Mouse (Mus musculus) gastrocnemius, postnatal 36 days (tissue): ENCODE data around the gene Opa3. TPM values are rescaled to one million over a fixed set of nuclear protein-coding genes. Genes with fewer than 3 reads are reported as not detected.

Experiments
- DNase-seq, 2 experiments: peaks; one replicate each; pipeline ENCODE4 v3.0.0; 2022
- intact Hi-C: fragments of 180-260 bp; cut with DNase I; formaldehyde crosslinking; loops from one replicate; pipeline ENCODE4 v1.15.1; 2025
- long read RNA-seq, 2 experiments: library from polyadenylated mRNA; stranded (forward); transcript quantifications; one replicate each; pipeline ENCODE4 v2.0.0; 2021
- total RNA-seq, 2 experiments: library from RNA; stranded (reverse); gene quantifications; 2 replicates each; pipeline ENCODE4 v1.2.3; 2021

Opa3 gene
- 10 to 100 TPM; 36.9 to 39.9 TPM for total RNA-seq
- long read RNA-seq, experiment 1, transcript Opa3-201 (2 exons, 3,366 nt): major isoform, 33 of 47 reads
- long read RNA-seq, experiment 1, partial matches to known transcripts: 13 of 47 reads
- long read RNA-seq, experiment 1, other reads (novel, unspliced or antisense): 1 of 47 reads
- long read RNA-seq, experiment 2, transcript Opa3-201 (2 exons, 3,366 nt): major isoform, 28 of 37 reads
- long read RNA-seq, experiment 2, partial matches to known transcripts: 8 of 37 reads
- long read RNA-seq, experiment 2, other reads (novel, unspliced or antisense): 1 of 37 reads

DNA sequence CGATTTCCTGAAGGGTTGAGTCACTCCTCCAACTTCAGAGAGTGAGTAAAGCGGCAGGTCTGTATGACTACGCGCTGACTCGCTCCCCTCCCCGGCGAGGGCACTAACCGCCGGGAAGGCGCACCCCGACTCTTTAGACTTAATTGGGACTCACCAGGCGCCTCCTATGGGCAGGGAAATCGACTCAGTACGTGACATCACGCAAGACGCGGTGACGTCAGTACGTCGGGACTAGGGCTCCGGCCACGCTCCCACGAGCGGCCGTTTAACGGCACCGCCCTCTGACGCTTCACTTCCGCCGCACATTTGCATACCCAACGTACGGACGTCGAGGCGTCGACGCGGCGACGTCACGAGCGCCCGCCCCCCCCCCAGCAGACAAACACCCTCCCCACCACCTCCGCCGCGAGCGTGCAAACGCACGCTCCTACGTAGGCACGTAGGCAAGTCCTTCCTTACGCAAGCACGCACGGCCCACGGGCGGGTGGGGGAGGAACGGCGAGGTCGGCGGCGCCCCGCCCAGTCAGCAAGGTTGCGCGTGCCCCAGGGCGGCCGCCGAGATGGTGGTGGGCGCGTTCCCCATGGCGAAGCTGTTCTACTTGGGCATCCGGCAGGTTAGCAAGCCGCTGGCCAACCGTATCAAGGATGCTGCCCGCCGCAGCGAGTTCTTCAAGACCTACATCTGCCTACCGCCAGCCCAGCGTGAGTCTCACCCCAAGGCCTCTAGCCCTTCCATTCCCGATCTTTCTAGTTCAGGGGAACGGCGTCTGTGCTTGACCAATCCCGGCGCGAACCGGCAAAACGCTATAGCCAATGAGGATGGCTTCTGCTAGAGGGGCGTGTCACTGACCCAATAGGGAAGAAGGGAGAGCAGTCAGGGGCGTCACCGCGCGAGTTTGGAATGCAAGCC is at the start of gene Opa3:
Gene Opa3, plus strand, starts transcription at position 452 of the 910 bp plus-strand sequence.
- peak; percentile 98 for DNase-seq
- intact Hi-C loops: no loop called here

DNA sequence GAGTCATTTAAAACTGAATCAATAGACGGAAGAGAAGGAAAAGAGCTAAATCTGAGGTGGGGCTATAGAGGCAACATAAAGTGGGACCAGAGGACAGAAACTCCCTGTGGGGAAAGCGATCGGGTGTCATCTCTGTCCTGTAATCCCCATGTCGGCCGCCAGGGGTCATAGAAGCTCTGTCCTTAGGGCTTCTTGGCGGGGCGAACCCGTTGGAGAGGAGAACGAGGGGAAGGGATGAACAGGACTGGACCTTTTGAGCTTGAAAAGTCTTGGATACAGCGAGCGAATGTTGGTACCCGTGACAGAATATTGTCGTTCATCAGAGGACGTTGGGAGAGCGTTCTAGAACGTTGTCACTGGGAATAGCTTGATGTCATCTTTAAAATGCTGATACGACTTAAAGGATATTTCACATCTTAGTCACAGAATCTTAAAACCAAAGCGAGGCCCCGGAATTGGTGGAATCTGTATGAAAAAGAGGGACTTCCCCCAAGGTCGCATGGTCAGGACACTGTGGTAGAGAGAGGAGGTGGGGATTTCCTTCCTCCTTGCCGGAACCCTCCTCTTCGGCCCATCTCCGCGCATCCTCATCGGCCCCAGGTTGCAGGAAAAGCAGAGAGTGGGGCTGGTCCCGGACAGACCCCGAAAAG is 49.6 kb upstream of the Opa3 start:
- intact Hi-C loops: loop anchor here (2.0 to 5.0 kb wide), 4 partner anchors 28 to 164 kb away; partner anchors contain the start of genes Ercc1, Ppm1n and Rtn2
- peak; percentile 59 to 69 for DNase-seq

DNA sequence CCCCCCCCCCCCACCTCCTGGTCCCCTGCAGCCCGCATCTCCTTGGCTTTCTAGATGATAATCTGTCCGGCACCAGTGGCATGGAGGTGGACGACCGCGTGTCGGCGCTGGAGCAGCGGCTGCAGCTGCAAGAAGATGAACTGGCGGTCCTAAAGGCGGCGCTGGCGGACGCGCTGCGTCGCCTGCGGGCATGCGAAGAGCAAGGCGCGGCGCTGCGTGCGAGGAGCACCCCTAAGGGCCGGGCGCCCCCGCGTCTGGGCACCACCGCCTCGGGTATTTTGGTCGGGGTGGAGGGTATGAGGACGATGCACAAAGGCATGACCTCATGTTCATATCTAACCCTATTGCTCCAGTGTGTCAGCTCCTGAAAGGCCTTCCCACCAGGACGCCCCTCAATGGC is 49.0 kb upstream of the Opa3 start:
- peak; percentile 44 to 58 for DNase-seq
- intact Hi-C loops: loop anchor here (2.0 to 5.0 kb wide), 4 partner anchors 28 to 163 kb away; partner anchors contain the start of genes Ercc1, Ppm1n and Rtn2

DNA sequence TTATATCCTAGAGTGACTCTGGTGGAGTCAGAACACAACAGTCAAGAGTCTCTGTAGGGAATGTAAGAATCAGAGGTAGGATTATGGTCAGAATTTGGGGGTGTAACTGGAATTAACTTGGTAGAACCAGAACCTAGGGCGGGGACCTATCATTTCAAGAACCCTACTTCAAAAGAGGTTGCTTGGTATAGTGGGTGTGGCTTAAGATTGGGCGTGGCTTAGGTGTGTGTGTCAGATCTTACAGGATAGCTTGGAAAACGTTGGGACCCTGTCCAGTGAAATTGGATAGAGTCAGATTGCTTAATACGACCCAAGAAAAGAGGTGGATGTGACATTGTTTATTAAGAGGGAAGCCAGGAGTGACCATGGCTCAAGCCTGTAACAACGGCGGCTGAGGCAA is 48.2 kb upstream of the Opa3 start:
- intact Hi-C loops: loop anchor here (2.0 to 5.0 kb wide), 4 partner anchors 27 to 162 kb away; partner anchors contain the start of genes Ercc1, Ppm1n and Rtn2
- no peak for DNase-seq

DNA sequence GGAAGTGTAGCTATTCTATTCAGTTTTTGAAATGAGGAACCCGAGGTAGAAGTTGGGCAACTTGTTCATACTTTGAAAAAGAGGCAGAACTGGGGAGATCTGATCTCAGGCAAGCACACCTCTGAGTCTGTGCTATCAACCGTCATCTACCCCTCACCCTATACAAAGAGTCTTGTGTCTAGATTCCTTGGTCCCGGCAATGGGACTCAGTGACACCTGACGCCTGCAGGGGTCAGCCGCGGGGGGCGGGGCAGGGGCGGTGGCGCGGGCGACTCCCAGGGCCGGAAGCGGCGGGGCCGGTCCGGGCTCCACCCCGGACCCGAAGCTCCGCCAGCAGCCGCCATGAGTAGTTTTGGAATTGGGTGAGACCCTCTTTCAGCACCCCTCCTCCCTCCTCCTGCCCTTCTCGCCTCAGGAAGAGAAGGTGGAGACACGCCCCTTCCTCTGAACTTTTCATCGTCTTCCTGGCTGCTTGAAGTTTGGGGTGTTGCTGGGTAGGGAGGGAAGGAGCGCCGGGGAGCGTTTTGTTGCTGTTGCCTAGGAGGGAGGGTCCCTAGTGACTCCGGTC is 47.2 kb upstream of the Opa3 start:
- DNase-seq: no peak
- intact Hi-C loops: no loop called here

DNA sequence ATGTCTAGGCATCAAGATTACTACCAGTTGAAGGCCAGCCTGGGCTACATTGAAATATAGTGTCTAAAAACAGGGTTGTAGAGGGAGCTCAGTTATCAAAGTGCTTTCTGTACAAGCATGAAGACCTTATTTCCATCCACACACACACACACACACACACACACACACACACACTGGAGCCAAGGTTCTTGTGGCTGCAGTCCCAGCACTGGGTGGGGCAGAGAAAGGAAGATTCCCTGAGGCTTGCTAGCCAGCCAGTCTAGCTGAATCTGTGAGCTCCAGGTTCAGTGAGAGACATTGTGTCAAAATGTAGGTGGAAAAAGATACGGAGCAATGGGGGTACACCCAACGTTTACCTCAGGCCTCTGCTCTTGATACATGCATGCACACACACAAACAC is 43.9 kb upstream of the Opa3 start:
- DNase-seq: no peak
- intact Hi-C loops: no loop called here

DNA sequence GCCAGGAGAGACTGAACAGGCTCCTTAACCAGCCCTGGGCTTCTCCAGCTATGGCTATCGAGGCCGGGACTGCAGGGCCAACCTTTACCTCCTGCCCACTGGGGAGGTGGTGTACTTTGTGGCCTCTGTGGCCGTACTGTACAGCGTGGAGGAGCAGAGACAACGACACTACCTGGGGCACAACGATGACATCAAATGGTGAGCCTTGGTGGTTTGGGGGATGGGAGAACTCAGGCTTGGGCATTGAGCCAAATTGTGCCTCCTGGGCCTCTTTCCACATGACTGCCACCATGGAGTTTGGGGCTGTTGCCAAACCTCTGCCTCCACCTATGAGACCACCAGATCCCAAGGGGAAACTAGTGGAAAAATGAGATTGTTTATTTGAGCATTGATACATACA is 43.4 kb upstream of the Opa3 start:
- intact Hi-C loops: no loop called here
- DNase-seq: no peak

DNA sequence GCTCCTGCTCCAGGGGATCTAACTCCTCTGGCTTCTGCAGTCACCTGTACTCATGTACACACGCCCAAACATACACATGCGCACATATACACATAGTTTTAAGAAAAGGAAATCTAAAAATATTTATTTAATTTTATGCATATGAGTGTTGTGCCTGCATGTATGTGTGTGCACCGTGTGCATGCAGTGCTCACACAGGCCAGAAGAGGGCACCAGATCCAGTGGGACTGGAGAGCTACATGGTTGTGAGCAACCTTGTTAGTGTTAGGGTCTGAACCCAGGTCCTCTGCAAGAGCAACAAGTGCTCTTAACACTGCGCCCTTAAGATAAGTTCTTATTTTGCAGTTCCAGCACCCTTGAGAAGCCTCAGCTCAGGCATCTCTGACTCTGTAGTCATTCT is 33.5 kb upstream of the Opa3 start:
- intact Hi-C loops: no loop called here
- no peak for DNase-seq

DNA sequence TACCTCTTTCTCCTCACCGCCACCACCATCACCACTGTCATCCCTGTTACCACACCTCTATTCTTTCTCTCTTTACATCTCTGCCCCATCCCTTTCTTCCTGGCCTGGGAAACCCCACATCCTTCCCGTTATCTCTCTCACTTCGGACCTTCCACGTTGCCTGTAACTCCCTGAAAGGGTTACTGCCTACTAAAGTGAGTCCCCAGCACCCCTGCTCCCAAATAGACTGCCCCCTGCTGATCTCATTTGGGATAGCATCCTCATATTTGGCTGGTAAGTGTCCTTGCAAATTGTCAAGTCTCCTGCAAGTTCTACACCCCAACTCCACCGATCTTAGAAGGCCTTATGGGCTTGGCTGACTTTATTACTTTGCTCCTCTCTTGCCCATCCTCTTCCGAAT is 31.5 kb upstream of the Opa3 start:
- no peak for DNase-seq
- intact Hi-C loops: no loop called here

DNA sequence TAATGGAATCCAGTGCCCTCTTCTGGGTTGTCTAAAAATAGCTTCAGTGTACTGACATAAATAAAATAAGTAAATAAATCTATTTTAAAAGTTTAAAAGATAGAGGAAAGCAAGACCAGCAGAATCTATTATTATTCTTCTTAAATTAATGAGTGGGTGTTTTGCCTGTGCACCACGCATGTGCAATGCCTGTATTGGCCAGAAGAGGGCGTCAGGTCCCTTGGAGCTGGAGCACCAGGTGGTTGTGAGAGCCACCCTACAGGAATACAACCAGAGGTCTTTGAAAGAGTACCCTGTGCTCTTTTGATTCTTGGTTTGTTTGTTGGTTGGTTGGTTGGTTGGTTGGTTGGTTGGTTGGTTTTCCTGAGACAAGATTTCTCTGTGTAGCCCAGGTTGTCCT is 30.1 kb upstream of the Opa3 start:
- intact Hi-C loops: no loop called here
- no peak for DNase-seq

DNA sequence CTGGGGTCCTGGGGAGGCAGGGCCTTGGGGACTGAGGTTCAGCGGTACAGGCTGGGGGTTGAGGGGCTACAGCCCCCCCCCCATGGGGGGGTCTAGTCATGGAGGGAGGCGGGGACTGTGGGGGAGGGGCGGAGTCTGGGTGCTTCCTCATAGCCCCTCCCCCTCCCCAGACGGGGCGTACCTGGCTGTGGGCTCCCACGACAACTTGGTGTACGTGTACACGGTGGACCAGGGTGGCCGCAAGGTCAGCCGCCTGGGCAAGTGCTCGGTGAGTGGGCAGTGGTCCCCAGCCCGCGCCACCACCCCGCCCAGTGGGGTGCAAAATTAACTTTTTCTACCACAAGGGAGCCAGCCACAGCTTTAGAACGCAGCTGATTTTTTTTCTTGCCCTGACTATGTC is 26.5 kb upstream of the Opa3 start:
- intact Hi-C loops: no loop called here
- DNase-seq: no peak

DNA sequence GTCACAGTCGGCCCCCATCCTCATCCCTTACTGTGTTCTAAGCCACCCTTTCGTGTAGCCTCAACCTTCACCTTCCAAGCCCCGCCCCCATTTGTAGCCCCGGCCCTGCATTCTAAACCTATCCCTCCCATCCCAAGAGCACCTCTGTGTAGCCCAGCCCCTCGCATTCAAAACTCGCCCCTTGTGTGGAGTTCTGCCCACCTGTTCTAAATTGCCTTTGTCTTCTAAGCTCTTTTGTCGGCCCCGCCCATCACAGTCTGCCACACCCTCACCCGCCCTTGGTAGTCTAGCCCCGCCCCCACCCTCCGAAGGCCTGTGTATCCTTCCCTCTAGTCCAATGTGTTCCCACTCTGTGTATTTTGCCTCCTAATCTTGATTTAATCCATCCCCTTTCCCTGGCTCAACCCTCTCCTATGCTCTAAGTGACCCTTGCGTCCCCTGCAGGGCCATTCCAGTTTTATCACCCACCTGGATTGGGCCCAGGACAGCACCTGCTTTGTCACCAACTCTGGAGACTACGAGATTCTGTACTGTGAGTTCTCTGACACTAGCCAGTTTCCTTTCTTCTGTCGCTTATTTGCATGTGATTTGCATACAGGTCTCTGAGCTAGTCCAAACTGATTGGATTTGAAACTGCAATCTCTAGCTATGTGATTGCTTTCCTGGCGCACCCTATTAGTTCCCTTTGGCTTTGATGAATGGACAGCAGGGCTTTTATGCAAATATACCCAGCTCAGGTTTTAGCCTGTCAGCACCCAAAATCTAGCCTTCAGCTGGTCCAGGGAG is 25.9 kb upstream of the Opa3 start:
- intact Hi-C loops: no loop called here
- no peak for DNase-seq

DNA sequence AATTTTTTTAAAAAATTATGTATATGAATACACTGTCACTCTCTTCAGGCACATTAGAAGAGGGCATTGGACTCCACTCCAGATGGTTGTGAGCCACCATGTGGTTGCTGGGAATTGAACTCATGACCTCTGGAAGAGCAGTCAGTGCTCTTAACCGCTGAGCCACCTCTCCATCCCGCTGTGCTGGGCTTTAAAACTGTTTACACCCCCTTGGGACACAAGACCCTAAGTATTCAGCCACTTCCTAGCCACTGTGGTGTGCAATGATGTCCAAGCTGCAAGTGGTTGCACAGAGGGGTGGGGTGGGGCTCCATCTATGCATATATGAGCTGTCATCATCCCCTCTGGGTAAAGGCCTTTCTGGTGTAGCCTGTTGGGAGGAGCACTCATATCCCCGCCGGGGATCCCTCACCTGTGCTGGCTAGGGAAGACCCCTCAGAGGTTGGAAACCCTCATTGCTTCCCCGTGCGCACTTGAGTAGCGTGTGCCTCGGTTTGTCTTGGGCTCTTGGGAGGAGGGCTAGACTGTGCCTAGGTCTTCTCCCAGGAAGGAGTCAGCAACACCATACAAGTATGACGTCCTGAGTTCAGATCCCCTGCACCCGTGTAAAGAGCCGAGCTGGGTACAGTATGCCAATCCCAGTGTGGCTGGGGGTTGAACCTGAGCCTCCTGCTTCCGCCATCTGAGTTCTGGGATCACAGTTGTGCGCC is 19.8 kb upstream of the Opa3 start:
- DNase-seq: no peak
- intact Hi-C loops: loop anchor here (5.0 kb wide), 1 partner anchor 51 kb away; no protein-coding TSS in a partner anchor

DNA sequence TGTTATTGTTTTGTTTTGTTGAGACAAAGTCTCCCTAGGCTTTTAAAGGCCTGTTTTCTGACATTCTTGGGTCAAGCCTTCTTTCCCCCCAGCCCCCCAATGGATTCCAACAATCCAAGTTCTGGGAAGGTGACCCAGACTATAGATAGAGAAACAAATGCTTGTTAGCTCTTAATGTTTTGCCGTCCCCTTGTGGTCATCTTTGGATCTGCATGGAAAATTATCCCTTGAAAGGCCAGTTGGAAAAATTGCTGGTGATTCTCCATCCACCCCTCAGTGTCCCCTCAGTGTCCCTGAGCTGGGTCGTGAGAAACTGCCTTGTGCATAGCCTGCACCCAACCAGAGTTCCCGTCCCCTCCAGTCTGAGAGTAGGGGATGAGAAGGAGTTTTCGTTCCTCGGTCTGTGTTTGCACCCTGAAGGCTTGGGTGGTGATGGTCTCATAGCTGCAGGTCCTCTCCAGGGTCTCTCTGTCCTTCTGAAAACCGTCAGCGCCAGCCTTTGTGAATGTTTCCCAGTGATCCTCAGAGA is 19.1 kb upstream of the Opa3 start:
- intact Hi-C loops: loop anchor here (5.0 kb wide), 1 partner anchor 52 kb away; no protein-coding TSS in a partner anchor
- peak in 1 of 2 experiments; percentile 26 for DNase-seq

DNA sequence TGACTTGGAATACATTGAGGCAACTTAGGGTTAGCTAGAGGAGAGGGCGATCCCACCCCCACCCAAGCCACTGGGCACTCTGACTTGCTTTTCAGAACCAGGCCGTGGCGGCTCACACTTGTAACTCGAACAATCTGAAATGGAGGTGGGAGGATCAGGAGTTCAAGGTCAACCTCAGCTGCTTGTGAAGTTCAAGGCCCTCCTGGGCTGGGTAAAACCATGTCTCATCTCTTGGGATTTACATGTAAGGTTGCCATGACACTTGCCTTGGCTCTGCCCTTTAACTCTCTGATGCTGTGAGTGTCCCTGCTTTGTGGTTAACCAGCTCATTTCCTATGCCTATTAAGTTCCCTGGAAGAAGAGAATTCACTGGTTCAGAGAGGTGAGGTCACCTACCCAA is 18.6 kb upstream of the Opa3 start:
- DNase-seq: no peak
- intact Hi-C loops: loop anchor here (5.0 kb wide), 1 partner anchor 52 kb away; no protein-coding TSS in a partner anchor

DNA sequence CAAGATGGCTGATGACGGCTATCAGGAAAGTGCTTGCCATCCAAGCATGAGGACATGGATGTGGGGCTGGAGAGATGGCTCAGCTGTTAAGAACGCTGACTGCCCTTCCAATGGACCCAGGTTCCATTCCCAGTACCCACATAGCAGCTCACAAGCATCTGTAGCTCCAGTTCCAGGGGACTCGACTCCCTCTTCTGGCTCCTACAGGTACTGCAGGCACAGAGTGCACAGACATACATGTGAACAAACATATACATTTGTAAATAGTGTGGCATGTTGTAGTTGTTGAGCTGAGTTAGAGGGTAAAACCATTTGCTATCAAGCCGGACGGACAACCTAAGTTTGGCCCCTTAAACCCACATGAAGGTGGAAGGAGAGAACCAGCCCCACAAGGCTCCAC is 18.1 kb upstream of the Opa3 start:
- intact Hi-C loops: no loop called here
- DNase-seq: no peak

DNA sequence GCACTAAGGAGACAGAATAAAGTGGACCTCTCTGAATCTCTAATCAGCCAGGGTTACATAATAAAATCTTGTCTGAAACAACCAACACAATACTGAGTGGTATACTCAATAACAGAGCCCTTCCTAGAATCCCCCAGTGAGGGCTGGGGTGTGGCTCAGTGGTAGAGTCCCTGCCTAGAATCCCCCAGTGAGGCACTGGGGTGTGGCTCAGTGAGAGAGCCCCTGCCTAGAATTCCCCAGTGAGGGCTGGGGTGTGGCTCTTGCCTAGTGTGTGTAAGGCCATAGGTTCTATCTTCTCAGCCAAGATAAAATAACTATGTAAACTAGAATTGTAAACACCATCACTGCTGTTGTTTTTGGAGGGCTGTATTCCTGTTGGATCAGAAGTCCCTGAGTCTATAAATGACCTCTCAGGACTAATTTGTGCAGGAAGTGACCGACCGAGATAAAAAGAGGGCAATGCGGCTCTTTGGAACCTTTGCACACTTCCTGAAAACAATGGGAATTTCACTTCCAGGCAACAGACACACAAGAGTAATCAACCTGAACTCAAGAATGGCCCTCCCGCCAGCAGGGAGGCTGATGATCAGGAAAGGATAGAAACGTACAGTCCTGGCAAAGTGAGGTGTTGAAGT is 17.0 kb upstream of the Opa3 start:
- intact Hi-C loops: no loop called here

DNA sequence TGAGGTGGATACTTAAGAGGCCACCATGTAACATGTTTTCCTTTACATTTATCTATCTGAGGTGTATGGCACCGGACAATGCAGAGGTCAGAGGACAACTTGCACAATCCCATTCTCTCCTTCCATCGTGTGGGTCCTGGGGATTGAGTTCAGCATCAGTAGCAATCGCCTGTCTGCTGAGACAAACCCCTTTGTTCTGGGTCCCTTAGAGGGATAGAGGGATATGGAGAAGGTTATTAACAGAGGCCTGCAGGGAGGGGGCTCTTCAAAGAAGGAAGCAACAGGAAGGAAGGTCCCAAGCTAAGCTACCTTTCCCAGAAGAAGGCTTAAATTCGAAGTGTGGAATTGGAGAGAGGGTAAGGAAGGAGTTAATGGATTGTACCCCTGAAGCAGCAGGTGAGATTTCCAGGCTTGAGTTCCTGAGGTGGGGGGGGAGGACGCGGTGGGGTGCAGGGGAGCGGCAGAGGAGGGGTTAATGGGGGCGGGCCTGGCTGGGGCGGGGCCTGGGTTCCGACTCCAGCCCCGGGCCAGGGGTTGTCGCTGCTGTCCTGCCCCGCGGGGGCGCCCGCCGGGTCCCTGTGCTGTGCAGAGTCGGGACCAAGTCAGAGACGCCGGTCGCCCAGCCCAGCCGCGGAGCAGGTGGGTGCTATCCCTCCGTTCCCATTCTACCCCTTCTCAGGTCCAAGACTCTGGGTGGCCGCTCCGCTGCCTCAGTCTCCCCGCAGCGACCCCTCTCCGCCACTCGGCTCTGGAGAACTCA is 16.0 kb upstream of the Opa3 start, which contains the start of gene Gpr4:
Gene Gpr4, plus strand, starts transcription at position 543 of the 760 bp plus-strand sequence.
- intact Hi-C loops: no loop called here
- DNase-seq: peak; percentile 24 to 31

More for the DNA sequence above, 17.0 kb upstream of the Opa3 start:
- no peak for DNase-seq
